Mouse (Mus musculus) hindbrain, embryonic 10.5 days (tissue): ENCODE results near the gene Nrxn2. TPM values are rescaled to one million over a fixed set of nuclear protein-coding genes. Genes with fewer than 3 reads are reported as not detected.
A peak's percentile ranks its signal among the peaks of the same experiment; 100 is the strongest.

Experiments used
- DNase-seq: peaks from one replicate; pipeline ENCODE4 v3.0.0-alpha.2; 2017; ENCODE audit warnings: low spot score
- H3K27ac ChIP-seq: fragments of 300-500 bp; sonication (generic); 2 replicates; pipeline ENCODE4 v1.5.1; 2016; ENCODE audit warnings: mild to moderate bottlenecking, moderate library complexity
- H3K27me3 ChIP-seq: fragments of 300-500 bp; sonication (generic); 2 replicates; pipeline ENCODE4 v1.6.1; 2016; ENCODE audit warnings: mild to moderate bottlenecking; ENCODE audit not compliant: poor library complexity, insufficient read depth, severe bottlenecking
- H3K36me3 ChIP-seq: fragments of 300-500 bp; sonication (generic); 2 replicates; pipeline ENCODE4 v1.6.1; 2016; ENCODE audit warnings: mild to moderate bottlenecking, moderate library complexity
- H3K4me1 ChIP-seq: fragments of 300-500 bp; sonication (generic); replicated peaks from 2 replicates; pipeline ENCODE4 v1.6.1; 2016; ENCODE audit warnings: mild to moderate bottlenecking
- H3K4me3 ChIP-seq: fragments of 300-500 bp; sonication (generic); 2 replicates; pipeline ENCODE4 v1.5.1; 2016; ENCODE audit warnings: mild to moderate bottlenecking, moderate library complexity
- H3K9me3 ChIP-seq: fragments of 300-500 bp; sonication (generic); 2 replicates; pipeline ENCODE4 v1.6.1; 2016; ENCODE audit warnings: mild to moderate bottlenecking, moderate library complexity
- WGBS: fragments of 180-500 bp; shearing (Covaris S2); methylation state at CpG from one replicate; pipeline ENCODE4 v1.1.7; 2016; 5-methylcytosine and 5-hydroxymethylcytosine counted together
- polyA plus RNA-seq: library from polyadenylated mRNA; unstranded; fragments of >200 nt; fragmentation: Nextera tagmentation; extraction: Ambion mirVana; gene quantifications from 2 replicates; pipeline ENCODE4 v1.2.1, GENCODE M21; 2016

The Nrxn2 gene
- polyA plus RNA-seq, 1 experiment from 2014 or later = 13.2 TPM

DNA sequence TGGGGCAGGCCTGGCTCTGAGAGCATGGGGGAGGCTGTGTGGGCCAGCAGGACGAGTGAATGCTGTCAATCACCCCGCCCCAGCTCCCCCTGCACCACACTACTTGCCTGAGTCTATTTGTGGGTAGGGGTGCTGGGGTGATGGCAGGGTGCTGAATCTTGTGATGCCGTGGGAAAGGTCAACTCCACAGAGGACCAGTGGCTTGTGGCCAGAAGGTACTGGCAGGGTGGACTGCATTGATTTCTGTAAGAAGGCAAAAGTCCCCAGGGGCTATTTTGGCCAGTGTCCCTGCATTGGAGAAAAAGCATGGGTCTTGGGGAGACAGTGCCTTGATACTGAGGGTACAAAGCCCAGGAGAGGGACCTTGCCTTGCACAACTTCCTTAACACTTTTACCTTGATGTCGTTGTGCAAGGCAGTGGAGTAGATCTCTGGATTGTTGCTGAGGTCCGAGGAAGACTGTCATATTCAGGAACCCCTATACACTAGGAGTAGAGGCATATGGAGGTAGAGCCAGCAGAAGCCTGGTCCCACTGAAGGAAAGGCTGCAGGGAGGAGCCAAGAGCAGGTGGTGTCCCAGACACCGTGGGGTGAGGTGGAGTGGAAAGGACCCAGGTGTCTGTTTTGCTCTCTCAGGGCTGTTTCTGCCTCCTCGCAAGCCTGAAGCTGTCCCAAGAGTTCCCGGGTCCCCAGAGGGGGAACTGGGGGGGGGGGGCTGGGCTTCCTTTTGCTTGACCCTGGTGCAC lies 5.8 kb downstream of the Nrxn2 start:
- H3K4me1 ChIP-seq = peaks cover 68% of the 10 kb centered on the region
- no peak overlapping the region for H3K4me3 ChIP-seq
- 0 out of 2 replicates have a peak overlapping the region, but pooled peaks have one; percentile 5 for H3K27ac ChIP-seq
- H3K36me3 ChIP-seq = no peaks in the 10 kb centered on the region
- no peaks in the 10 kb centered on the region for H3K9me3 ChIP-seq
- 65% methylated on average over 8 of the region's 8 CpGs for WGBS
- peaks cover 98% of the 10 kb centered on the region for H3K27me3 ChIP-seq
- no peak for DNase-seq

GRCm38 (mm10) chr19:6425595-6425994 lies 7.1 kb downstream of the Nrxn2 start:
- Histone ChIP-seq H3K27me3 (peaks cover 98% of the 10 kb centered on the region), H3K9me3 (no peaks in the 10 kb centered on the region), H3K27ac (no peak overlapping the region), H3K4me1 (peaks cover 60% of the 10 kb centered on the region), H3K4me3 (no peak overlapping the region), H3K36me3 (no peaks in the 10 kb centered on the region)
- WGBS = 65% methylated on average over 5 of the region's 5 CpGs
- no peak for DNase-seq

DNA sequence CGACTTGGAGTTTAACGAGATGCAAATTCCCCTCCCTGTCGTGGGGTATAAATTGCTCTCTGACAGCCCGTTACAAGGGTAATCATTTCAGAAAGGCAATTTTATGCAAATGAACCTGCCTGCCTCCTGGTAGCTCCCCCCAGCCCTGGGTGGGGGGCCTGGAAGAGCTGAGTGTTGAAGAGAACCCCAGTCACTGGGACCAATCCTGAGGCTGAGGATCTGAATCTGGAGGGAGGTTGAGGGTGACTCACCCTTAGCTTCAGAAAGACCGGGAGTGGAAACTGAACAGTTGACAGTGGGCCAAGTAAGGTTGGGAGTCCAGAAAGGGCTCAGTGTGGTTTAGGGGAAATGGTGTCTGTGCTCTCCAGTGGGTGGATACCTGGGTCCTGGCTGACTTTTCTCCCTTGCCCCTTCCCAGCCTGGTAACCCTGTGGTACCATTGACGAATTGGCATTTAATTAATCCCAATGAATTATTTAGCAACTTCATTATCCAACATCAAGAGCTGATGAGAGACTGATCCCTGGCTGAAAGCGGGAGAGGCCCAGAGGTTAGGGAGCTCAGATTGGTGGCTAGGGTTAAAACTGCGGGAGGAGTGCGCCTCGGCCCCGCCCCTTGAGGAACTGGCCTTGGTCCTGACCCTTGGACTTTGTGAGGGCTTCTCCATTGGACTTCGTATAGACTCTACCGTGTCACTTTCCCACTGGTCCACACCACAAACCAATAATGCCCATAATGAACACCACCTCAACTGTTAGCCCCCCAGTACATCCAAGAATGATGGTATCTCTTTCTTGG lies 8.4 kb downstream of the Nrxn2 start:
- WGBS = 24% methylated on average over 13 of the region's 13 CpGs
- DNase-seq = peak; percentile 71
- peaks cover 55% of the 10 kb centered on the region for H3K4me1 ChIP-seq
- no peaks in the 10 kb centered on the region for H3K9me3 ChIP-seq
- no peaks in the 10 kb centered on the region for H3K36me3 ChIP-seq
- H3K27me3 ChIP-seq = peaks cover 95% of the 10 kb centered on the region
- H3K4me3 ChIP-seq = peak overlapping the region; percentile 11; the same call in 1 of the 2 replicates
- H3K27ac ChIP-seq = no peak overlapping the region

GRCm38 (mm10) chr19:6427653-6428434 lies 9.3 kb downstream of the Nrxn2 start:
- peaks cover 90% of the 10 kb centered on the region for H3K27me3 ChIP-seq
- H3K27ac ChIP-seq = 0 out of 2 replicates have a peak overlapping the region, but pooled peaks have one; percentile 13
- H3K36me3 ChIP-seq = no peaks in the 10 kb centered on the region
- no peaks in the 10 kb centered on the region for H3K9me3 ChIP-seq
- peaks cover 55% of the 10 kb centered on the region for H3K4me1 ChIP-seq
- WGBS = under 1% methylated on average over 94 of the region's 94 CpGs
- H3K4me3 ChIP-seq = peak overlapping the region; percentile 52
- DNase-seq = peak; percentile 39

- no peaks in the 10 kb centered on the region for H3K9me3 ChIP-seq
- H3K27me3 ChIP-seq = peaks cover 82% of the 10 kb centered on the region
- peak; percentile 62 for DNase-seq
- H3K4me1 ChIP-seq = peaks cover 55% of the 10 kb centered on the region
- H3K4me3 ChIP-seq = peak overlapping the region; percentile 52
- peak overlapping the region; percentile 56; the same call in 1 of the 2 replicates for H3K27ac ChIP-seq
- under 1% methylated on average over 60 of the region's 60 CpGs for WGBS
- H3K36me3 ChIP-seq = no peaks in the 10 kb centered on the region
Measured at GRCm38 (mm10) chr19:6428501-6429200, 10.1 kb downstream of the Nrxn2 start.

DNA sequence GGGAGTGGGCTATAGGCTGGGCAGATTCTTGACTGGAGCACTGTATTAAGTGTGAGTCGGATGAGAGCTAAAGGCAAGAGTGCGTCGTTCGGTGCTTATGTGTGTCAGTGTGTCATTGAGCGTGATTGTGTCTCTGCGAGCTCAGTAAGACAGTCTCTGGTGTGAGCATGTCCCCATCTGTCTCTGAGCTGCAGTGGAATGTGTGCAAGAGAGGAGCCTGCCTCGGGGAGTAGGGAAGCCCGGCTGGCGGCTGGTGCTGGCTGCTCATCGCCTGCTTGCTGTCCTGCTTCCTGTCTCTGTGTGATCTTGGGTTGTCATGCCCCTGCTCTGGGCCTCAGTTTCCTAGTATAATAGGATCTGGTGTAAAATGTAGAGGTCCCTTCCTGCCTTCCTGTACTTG lies 24.5 kb downstream of the Nrxn2 start:
- Histone ChIP-seq H3K27ac (no peak overlapping the region), H3K9me3 (no peaks in the 10 kb centered on the region), H3K27me3 (peaks cover 28% of the 10 kb centered on the region), H3K4me1 (peaks cover 47% of the 10 kb centered on the region), H3K36me3 (no peaks in the 10 kb centered on the region), H3K4me3 (no peak overlapping the region)
- no peak for DNase-seq
- 79% methylated on average over 10 of the region's 10 CpGs for WGBS

DNA sequence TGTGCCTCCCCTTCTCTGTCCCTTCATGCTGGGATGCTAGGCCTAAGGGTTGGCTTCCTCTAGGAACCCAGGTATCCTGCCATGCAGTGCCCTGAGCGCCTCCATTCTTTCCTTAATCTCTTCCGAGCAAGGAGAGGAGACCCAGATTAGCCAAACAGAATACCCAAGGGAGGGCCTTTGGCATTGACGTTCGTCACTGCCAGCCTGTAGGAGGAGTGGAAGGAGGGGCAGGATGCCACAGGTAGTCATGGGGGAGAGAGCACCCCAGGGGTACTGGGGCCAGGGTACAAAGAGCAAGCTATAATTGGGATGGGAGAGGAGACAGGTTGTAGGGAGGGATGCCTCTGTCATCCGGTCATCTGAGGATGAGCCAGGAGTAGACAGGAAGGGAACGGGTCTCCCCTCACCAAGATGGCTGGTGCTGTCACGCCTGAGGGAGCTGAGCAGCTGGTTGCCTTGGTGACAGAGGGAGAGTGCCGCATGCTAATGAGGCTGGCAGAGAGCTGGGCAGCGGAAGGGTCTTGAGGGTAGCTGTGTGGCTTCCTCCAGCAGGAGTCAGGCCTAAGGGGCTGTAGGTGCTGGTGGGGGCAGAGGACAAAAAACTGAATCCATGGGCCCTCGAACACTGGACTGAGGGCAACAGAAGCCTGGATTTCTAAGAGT lies 27.4 kb downstream of the Nrxn2 start:
- peaks cover 63% of the 10 kb centered on the region for H3K4me1 ChIP-seq
- peak; percentile 80 for DNase-seq
- H3K27ac ChIP-seq = peak overlapping the region; percentile 81
- peaks cover 38% of the 10 kb centered on the region for H3K27me3 ChIP-seq
- no peaks in the 10 kb centered on the region for H3K9me3 ChIP-seq
- H3K4me3 ChIP-seq = peak overlapping the region; percentile 29
- H3K36me3 ChIP-seq = no peaks in the 10 kb centered on the region
- 19% methylated on average over 10 of the region's 10 CpGs for whole genome bisulfite sequencing

GRCm38 (mm10) chr19:6446736-6447437 lies 28.4 kb downstream of the Nrxn2 start:
- H3K36me3 ChIP-seq = no peaks in the 10 kb centered on the region
- peaks cover 38% of the 10 kb centered on the region for H3K27me3 ChIP-seq
- peaks cover 66% of the 10 kb centered on the region for H3K4me1 ChIP-seq
- H3K27ac ChIP-seq = peak overlapping the region; percentile 81
- DNase-seq = no peak
- WGBS = 64% methylated on average over 7 of the region's 7 CpGs
- no peaks in the 10 kb centered on the region for H3K9me3 ChIP-seq
- peak overlapping the region; percentile 7; the same call in 1 of the 2 replicates for H3K4me3 ChIP-seq

- Histone ChIP-seq H3K27ac (0 out of 2 replicates have a peak overlapping the region, but pooled peaks have one; percentile 62), H3K36me3 (no peaks in the 10 kb centered on the region), H3K27me3 (peaks cover 32% of the 10 kb centered on the region), H3K4me1 (peaks cover 76% of the 10 kb centered on the region), H3K9me3 (no peaks in the 10 kb centered on the region), H3K4me3 (no peak overlapping the region)
- WGBS = 42% methylated on average over 5 of the region's 5 CpGs
- no peak for DNase-seq
Measured at GRCm38 (mm10) chr19:6448752-6449151, 30.2 kb downstream of the Nrxn2 start.

DNA sequence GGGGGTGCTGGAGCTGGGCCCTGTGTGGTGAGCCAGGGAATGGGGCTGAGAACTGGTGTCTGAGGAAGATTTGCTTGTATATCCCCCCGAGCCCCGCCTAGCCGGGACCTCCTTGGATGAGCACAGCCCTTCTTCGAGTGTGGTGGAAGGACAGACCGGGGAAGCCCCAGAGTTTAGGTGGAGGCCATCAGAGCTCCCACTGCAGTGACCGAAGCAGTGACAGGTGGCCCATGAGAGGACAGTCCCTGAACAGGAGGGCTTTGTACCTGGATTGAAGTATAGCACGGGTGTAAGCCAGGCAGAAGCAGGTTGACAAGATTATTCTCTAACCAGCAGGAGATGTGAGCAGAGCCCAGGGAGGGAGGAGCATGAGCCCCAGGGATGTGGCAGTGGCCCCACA lies 31.3 kb downstream of the Nrxn2 start:
- Histone ChIP-seq H3K4me1 (peaks cover 73% of the 10 kb centered on the region), H3K9me3 (no peaks in the 10 kb centered on the region), H3K36me3 (no peaks in the 10 kb centered on the region), H3K27ac (no peak overlapping the region), H3K27me3 (peaks cover 40% of the 10 kb centered on the region), H3K4me3 (no peak overlapping the region)
- no peak for DNase-seq
- 73% methylated on average over 7 of the region's 7 CpGs for WGBS

DNA sequence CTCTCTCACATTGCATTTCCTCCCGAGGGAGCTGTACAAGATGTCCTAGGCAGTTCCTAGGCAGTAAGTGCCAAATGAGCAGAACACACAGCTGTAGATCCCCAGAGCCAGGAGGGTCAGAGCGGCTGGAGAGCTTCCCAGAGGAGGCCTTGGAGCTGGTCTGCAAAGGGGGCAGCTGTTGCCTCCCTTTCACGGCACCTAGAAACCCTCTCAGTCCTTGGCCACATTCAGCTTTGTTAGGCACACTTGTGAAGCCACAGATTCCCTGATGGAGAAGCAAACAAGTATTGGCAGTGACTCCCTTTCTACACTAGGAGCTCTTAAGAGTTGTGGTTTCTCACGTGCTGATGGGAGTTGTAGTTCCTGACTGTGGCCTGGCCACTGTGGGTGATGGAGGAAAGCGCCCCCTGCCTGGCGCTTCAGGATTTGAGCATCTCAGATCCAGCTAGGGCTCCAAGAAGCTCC lies 33.5 kb downstream of the Nrxn2 start:
- no peaks in the 10 kb centered on the region for H3K9me3 ChIP-seq
- peak overlapping the region; percentile 63 for H3K27ac ChIP-seq
- H3K27me3 ChIP-seq = peaks cover 42% of the 10 kb centered on the region
- H3K36me3 ChIP-seq = no peaks in the 10 kb centered on the region
- H3K4me1 ChIP-seq = peaks cover 51% of the 10 kb centered on the region
- peak; percentile 72 for DNase-seq
- WGBS = 25% methylated on average over 6 of the region's 6 CpGs
- H3K4me3 ChIP-seq = no peak overlapping the region
